Mouse (Mus musculus): ENCODE results near the gene Kcnn1. TPM values are rescaled to one million over a fixed set of nuclear protein-coding genes. Genes with fewer than 3 reads are reported as not detected.
A peak's percentile ranks its signal among the peaks of the same experiment; 100 is the strongest.

Kcnn1 gene
- polyA plus RNA-seq, 1 experiment from 2014 or later = 4.3 TPM

DNA sequence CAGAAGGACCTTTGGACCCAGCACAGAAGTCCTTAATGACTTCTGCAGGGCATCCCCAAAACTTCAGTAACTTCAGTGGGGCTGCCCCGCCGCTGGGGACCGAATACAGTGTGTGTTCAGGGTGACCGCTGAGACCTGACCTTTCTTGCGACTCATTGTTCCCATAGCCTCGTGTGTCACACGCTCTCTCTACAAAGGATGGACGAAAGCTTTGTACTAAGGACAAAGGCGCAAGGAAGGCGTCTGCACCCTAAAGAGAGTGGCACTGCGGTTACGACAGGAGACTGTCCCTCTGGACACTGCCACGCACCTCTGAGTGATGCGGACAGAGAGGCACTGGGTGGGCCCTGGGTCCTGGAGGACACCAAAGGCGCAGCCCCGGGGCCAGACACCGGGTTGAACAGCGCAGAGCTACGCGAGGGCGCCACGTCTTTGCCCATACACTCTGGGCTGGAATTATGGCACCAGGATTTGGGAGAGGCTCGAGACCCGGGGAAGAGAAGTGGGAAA is 1.7 kb upstream of the Kcnn1 start:
- Histone ChIP-seq H3K4me3 (peak overlapping the region; percentile 51), H3K36me3 (peaks cover 12% of the 10 kb centered on the region), H3K4me2 (replicated peaks) (peak overlapping the region; percentile 96), H3K27me3 (peaks cover 31% of the 10 kb centered on the region), H3K4me1 (peaks cover 51% of the 10 kb centered on the region), H3K9ac (peak overlapping the region; percentile 70), H3K9me3 (no peaks in the 10 kb centered on the region), H3K27ac (peak overlapping the region; percentile 70)
- peak; percentile 4 for ATAC-seq (ENCODE audit: low FRiP score, low read depth)
- WGBS = 3% methylated on average over 24 of the region's 24 CpGs

GRCm38 (mm10) chr8:70863956-70864711 is 1.1 kb upstream of the Kcnn1 start:
- no peaks in the 10 kb centered on the region for H3K9me3 ChIP-seq
- peaks cover 31% of the 10 kb centered on the region for H3K27me3 ChIP-seq
- H3K4me3 ChIP-seq = peak overlapping the region; percentile 51
- WGBS = under 1% methylated on average over 46 of the region's 46 CpGs
- H3K27ac ChIP-seq = 0 out of 2 replicates have a peak overlapping the region, but pooled peaks have one; percentile 70
- peak overlapping the region; percentile 96 for H3K4me2 ChIP-seq (replicated peaks)
- no peak for ATAC-seq (ENCODE audit: low FRiP score, low read depth)
- H3K4me1 ChIP-seq = peaks cover 48% of the 10 kb centered on the region
- H3K36me3 ChIP-seq = peaks cover 12% of the 10 kb centered on the region
- peak overlapping the region; percentile 70 for H3K9ac ChIP-seq

- Histone ChIP-seq H3K4me2 (replicated peaks) (peak overlapping the region; percentile 85), H3K9me3 (no peaks in the 10 kb centered on the region), H3K27ac (peak overlapping the region; percentile 39; the same call in 1 of the 2 replicates), H3K4me3 (peak overlapping the region; percentile 54), H3K4me1 (peaks cover 31% of the 10 kb centered on the region), H3K27me3 (peaks cover 14% of the 10 kb centered on the region), H3K9ac (0 out of 2 replicates have a peak overlapping the region, but pooled peaks have one; percentile 73), H3K36me3 (peaks cover 4% of the 10 kb centered on the region; the same call in 1 of the 2 replicates)
- 14% methylated on average over 4 of the region's 4 CpGs for WGBS
- ATAC-seq (ENCODE audit: low FRiP score, low read depth) = no peak
These were observed 5.5 kb downstream of the Kcnn1 start for GRCm38 (mm10) chr8:70857516-70857915.

DNA sequence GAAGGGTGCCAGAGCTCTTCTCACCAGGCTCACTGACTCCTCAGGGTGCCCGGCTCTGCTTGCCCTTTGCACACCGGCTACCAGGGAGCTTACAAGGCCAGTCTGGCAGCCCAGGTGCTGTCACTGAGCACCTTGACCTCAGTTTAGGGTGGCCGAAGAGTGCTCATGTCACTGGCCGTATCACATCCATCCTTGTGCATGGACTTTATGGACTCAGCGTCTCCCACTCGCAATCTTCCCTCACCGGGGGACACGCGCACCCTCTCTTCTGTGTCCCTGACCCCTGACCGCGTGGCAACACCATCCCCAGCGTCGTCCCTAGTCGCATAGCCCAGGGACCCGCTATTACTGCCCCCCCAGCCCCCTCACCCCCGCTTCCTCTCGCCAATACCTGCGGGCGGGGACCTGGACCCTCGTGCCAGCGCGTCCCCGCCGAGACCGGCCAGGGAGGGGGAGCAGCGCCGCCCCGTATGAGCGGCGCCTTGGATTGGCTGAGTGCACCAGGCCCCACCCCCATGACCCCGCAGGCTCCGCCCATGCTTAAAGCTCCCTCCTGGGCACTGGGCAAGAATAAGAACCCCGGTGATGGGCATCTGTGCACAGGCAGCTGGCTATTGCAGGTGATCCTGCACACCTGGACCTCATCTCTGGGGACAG is 6.4 kb downstream of the Kcnn1 start:
- peak overlapping the region; percentile 73 for H3K9ac ChIP-seq
- peak overlapping the region; percentile 54 for H3K4me3 ChIP-seq
- peak overlapping the region; percentile 85 for H3K4me2 ChIP-seq (replicated peaks)
- no peak overlapping the region for H3K27ac ChIP-seq
- peaks cover 36% of the 10 kb centered on the region for H3K4me1 ChIP-seq
- no peaks in the 10 kb centered on the region for H3K9me3 ChIP-seq
- peaks cover 6% of the 10 kb centered on the region; the same call in 1 of the 2 replicates for H3K36me3 ChIP-seq
- ATAC-seq (ENCODE audit: low FRiP score, low read depth) = peak; percentile 72
- WGBS = 7% methylated on average over 33 of the region's 33 CpGs
- peaks cover 5% of the 10 kb centered on the region for H3K27me3 ChIP-seq

GRCm38 (mm10) chr8:70856028-70856427 is 7.0 kb downstream of the Kcnn1 start:
- Histone ChIP-seq H3K9me3 (no peaks in the 10 kb centered on the region), H3K4me3 (peak overlapping the region; percentile 54; the same call in 1 of the 2 replicates), H3K36me3 (peaks cover 6% of the 10 kb centered on the region; the same call in 1 of the 2 replicates), H3K27ac (no peak overlapping the region), H3K27me3 (no peaks in the 10 kb centered on the region), H3K9ac (no peak overlapping the region; the same call in 1 of the 2 replicates), H3K4me2 (replicated peaks) (peak overlapping the region; percentile 85), H3K4me1 (peaks cover 40% of the 10 kb centered on the region)
- no peak for ATAC-seq (ENCODE audit: low FRiP score, low read depth)
- WGBS = 64% methylated on average over 5 of the region's 5 CpGs

DNA sequence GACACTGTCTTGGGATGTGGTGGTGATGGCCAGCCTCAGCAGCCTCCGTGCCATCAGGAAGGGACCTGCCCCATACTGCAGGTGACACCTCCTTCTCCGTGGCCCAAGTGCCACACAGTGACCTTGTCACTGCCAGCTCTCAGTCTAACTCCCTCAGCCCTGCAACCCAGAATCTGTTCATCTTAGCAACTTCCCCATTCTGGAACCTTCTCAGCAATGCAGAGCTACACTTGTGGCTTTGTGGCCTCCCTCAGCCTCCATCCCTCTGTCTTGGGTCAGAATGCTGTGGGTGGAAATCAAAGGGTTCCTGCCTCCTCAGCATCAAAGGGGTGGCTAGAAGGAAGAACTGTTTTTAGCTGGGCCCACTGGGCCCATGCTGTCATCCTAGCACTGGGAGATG is 9.2 kb downstream of the Kcnn1 start:
- Histone ChIP-seq H3K36me3 (peaks cover 6% of the 10 kb centered on the region; the same call in 1 of the 2 replicates), H3K27ac (no peak overlapping the region), H3K4me2 (replicated peaks) (no peak overlapping the region), H3K4me1 (peaks cover 40% of the 10 kb centered on the region), H3K4me3 (no peak overlapping the region), H3K9me3 (no peaks in the 10 kb centered on the region), H3K9ac (no peak overlapping the region), H3K27me3 (no peaks in the 10 kb centered on the region)
- 85% methylated on average over 2 of the region's 2 CpGs for WGBS
- ATAC-seq (ENCODE audit: low FRiP score, low read depth) = no peak

GRCm38 (mm10) chr8:70852595-70853231 is 10.3 kb downstream of the Kcnn1 start:
- Histone ChIP-seq H3K27ac (no peak overlapping the region), H3K4me3 (no peak overlapping the region), H3K27me3 (peaks cover 1% of the 10 kb centered on the region; the same call in 1 of the 2 replicates), H3K9me3 (no peaks in the 10 kb centered on the region), H3K36me3 (peaks cover 6% of the 10 kb centered on the region; the same call in 1 of the 2 replicates), H3K9ac (peak overlapping the region; percentile 50; the same call in 1 of the 2 replicates), H3K4me1 (peaks cover 30% of the 10 kb centered on the region), H3K4me2 (replicated peaks) (no peak overlapping the region)
- 90% methylated on average over 41 of the region's 41 CpGs for WGBS
- no peak for ATAC-seq (ENCODE audit: low FRiP score, low read depth)

- Histone ChIP-seq H3K9me3 (no peaks in the 10 kb centered on the region), H3K36me3 (peaks cover 6% of the 10 kb centered on the region; the same call in 1 of the 2 replicates), H3K27ac (peak overlapping the region; percentile 15; the same call in 1 of the 2 replicates), H3K4me3 (no peak overlapping the region), H3K9ac (peak overlapping the region; percentile 50), H3K4me1 (peaks cover 22% of the 10 kb centered on the region), H3K4me2 (replicated peaks) (no peak overlapping the region), H3K27me3 (peaks cover 4% of the 10 kb centered on the region)
- 26% methylated on average over 6 of the region's 6 CpGs for WGBS
- ATAC-seq (ENCODE audit: low FRiP score, low read depth) = peak; percentile 24; the same call in 1 of the 2 replicates
These were observed 11.2 kb downstream of the Kcnn1 start for GRCm38 (mm10) chr8:70851837-70852236.

GRCm38 (mm10) chr8:70850947-70851346 is 12.1 kb downstream of the Kcnn1 start:
- H3K27ac ChIP-seq = no peak overlapping the region
- peaks cover 6% of the 10 kb centered on the region; the same call in 1 of the 2 replicates for H3K36me3 ChIP-seq
- WGBS = 83% methylated on average over 4 of the region's 4 CpGs
- H3K9ac ChIP-seq = no peak overlapping the region
- H3K9me3 ChIP-seq = no peaks in the 10 kb centered on the region
- H3K4me3 ChIP-seq = no peak overlapping the region
- no peak for ATAC-seq (ENCODE audit: low FRiP score, low read depth)
- peaks cover 6% of the 10 kb centered on the region for H3K27me3 ChIP-seq
- peaks cover 15% of the 10 kb centered on the region for H3K4me1 ChIP-seq
- no peak overlapping the region for H3K4me2 ChIP-seq (replicated peaks)

DNA sequence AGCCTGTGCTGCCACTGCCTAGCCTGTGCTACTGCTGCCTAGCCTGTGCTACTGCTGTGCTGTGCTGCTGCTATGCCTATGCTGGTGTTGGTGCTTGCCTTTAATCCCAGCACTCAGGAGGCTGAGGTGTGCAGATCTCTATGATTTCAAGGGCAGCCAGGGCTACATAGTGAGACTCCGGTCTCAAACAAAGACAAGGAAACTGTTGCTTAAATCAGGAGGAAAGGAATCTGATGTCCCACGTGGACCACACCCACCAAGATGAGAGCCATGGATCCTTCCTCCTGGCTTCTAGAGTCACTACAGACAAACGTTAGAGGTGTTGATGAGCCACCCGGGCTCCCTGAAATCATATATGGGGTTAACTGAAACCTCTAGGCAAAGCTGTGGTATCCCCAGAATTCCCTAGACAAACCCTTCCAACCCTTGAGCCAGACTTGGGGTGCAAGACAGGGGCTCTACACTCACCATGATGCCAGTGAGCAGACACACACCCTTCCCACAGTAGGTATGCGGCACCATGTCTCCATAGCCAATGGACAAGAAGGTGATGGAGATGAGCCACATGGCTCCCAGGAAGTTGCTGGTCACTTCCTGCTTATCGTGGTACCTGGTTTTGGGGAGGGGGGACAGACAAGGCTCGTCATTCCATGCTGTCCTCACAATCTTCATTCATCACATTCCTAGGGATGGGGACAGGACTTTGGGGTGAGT is 12.8 kb downstream of the Kcnn1 start:
- 75% methylated on average over 7 of the region's 7 CpGs for WGBS
- Histone ChIP-seq H3K27me3 (peaks cover 6% of the 10 kb centered on the region), H3K9me3 (no peaks in the 10 kb centered on the region), H3K4me1 (peaks cover 15% of the 10 kb centered on the region), H3K36me3 (peaks cover 6% of the 10 kb centered on the region; the same call in 1 of the 2 replicates), H3K4me3 (no peak overlapping the region), H3K9ac (no peak overlapping the region), H3K27ac (no peak overlapping the region), H3K4me2 (replicated peaks) (no peak overlapping the region)
- ATAC-seq (ENCODE audit: low FRiP score, low read depth) = no peak

DNA sequence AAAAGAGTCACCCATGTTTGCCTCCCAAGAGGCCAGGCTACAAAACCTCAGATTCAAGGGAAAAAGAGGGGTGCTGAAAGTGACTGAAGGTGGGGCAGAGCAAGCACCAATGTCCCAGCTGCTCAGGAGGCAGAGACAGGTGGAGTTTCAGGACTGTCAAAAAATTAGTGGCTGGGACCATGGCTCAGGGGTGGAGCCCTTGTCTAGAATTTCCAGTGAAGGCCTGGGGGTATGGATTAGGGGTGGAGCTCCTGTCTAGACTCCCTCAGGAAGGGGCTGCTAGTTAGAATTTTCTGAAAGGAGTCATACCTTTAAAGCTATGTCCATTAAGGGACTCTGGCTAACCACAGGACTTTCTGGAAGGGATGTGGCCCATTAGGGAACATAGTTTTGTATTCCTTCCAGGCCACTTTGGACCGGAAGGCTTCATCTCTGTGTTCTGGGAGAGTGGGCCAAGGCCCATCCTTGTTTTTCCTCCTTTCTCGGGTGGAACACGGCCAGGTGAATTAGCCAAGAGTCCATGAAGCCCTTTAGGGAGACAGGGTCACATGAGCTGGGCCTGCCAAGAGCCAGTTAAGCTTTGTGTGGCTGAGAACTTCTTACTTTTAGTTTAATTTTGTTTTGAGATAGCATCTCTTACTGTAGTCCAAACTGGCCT is 13.6 kb downstream of the Kcnn1 start:
- Histone ChIP-seq H3K27me3 (peaks cover 6% of the 10 kb centered on the region), H3K4me3 (no peak overlapping the region), H3K27ac (no peak overlapping the region), H3K9me3 (no peaks in the 10 kb centered on the region), H3K9ac (no peak overlapping the region), H3K4me2 (replicated peaks) (no peak overlapping the region), H3K4me1 (peaks cover 15% of the 10 kb centered on the region), H3K36me3 (peaks cover 6% of the 10 kb centered on the region; the same call in 1 of the 2 replicates)
- 78% methylated on average over 3 of the region's 3 CpGs for WGBS
- ATAC-seq (ENCODE audit: low FRiP score, low read depth) = no peak

All from limb, embryonic 13.5 days (tissue).